Mouse (Mus musculus): ENCODE results near the gene Rbp7. TPM values are rescaled to one million over a fixed set of nuclear protein-coding genes. Genes with fewer than 3 reads are reported as not detected.

Rbp7 gene
- total RNA-seq (2023; ENCODE audit: inconsistent age) = not detected in 4 replicates

GRCm38 (mm10) chr4:149454879-149455278 lies at the start of gene Rbp7:
Rbp7 (minus strand) TSS chr4:149454978.

GRCm38 (mm10) chr4:149485053-149485824 lies 30.5 kb upstream of the Rbp7 start, which contains the start of the genes Nmnat1 and Lzic:
Nmnat1 (minus strand) TSS chr4:149485202.
Lzic (plus strand) TSS chr4:149485229.

GRCm38 (mm10) chr4:149477078-149477477 lies 22.3 kb upstream of the Rbp7 start, which contains the start of gene Tmem274:
Tmem274 (plus strand) TSS chr4:149477378.

GRCm38 (mm10) chr4:149426325-149427199 lies 28.2 kb downstream of the Rbp7 start, which contains the start of gene Ube4b:
Ube4b (minus strand) TSS chr4:149426749.

Other genes starting within 250 kb of the Rbp7 start
- gene Kif1b, start 147.3 kb downstream of the Rbp7 start, total RNA-seq (2023; ENCODE audit: inconsistent age) = 12.4 to 17.7 TPM (median 13.5 TPM) in 4 replicates
- gene Ube4b, start 28.2 kb downstream of the Rbp7 start, total RNA-seq (2023; ENCODE audit: inconsistent age) = 68.0 to 79.9 TPM (median 73.1 TPM) in 4 replicates
- not detected in 4 replicates for gene Tmem274, start 22.4 kb upstream of the Rbp7 start, total RNA-seq (2023; ENCODE audit: inconsistent age)
- 4.9 to 7.9 TPM (median 6.5 TPM) in 4 replicates for gene Nmnat1, start 30.2 kb upstream of the Rbp7 start, total RNA-seq (2023; ENCODE audit: inconsistent age)
- gene Lzic, start 30.3 kb upstream of the Rbp7 start, total RNA-seq (2023; ENCODE audit: inconsistent age) = 29.4 to 46.9 TPM (median 35.6 TPM) in 4 replicates
- 0.45 to 1.5 TPM (median 1.2 TPM) in 4 replicates for gene Ctnnbip1, start 63.3 kb upstream of the Rbp7 start, total RNA-seq (2023; ENCODE audit: inconsistent age)
- gene Clstn1, start 131.5 kb upstream of the Rbp7 start, total RNA-seq (2023; ENCODE audit: inconsistent age) = 3.2 to 3.9 TPM (median 3.8 TPM) in 4 replicates
- 230 to 246 TPM (median 238 TPM) in 4 replicates for gene Pik3cd, start 247.6 kb upstream of the Rbp7 start, total RNA-seq (2023; ENCODE audit: inconsistent age)